Mouse (Mus musculus): ENCODE results near the gene Ppp1r13l. TPM values are rescaled to one million over a fixed set of nuclear protein-coding genes. Genes with fewer than 3 reads are reported as not detected.
A peak's percentile ranks its signal among the peaks of the same experiment; 100 is the strongest.

Gene Ppp1r13l
- total and polyA plus RNA-seq, 2 experiments from 2014 or later, result 1.0 to 1.5 TPM

DNA sequence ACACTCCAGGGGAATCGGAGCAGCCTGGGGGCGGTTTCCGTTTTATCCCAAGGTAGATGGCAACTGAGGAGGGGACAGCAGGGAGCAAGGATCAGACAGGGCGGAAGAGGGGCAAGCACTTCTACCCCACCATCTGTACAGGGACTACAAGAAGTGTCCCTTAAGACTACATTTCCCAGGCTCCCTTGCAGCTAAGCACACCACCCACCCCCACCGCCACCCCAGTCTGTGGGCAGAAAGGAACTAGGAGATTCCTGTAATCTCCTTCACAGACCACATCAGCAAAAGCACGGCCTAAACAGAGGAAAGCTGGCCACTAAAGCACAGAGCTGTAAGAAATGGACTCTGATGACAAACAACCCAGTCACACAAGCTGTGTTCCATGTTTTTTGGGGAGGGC, 66.8 kb downstream of the Ppp1r13l start:
- no peaks in the 10 kb centered on the region for H3K27me3 ChIP-seq (ENCODE audit: insufficient read depth, low read length)
- no peak overlapping the region for H3K9ac ChIP-seq (replicated peaks; ENCODE audit: low read length, poor library complexity, severe bottlenecking)
- DNase-seq (ENCODE audit: low spot score) (no peak), ATAC-seq (ENCODE audit: low FRiP score) (no peak)
- no peak for TF ChIP-seq CTCF (IDR thresholded peaks at IDR 0.05)
- H3K4me2 ChIP-seq (ENCODE audit: low read depth, low read length, poor library complexity, severe bottlenecking), result no peak overlapping the region
- H3K4me3 ChIP-seq (ENCODE audit: low read depth, low read length), result no peak overlapping the region
- 81% methylated on average over 6 of the region's 6 CpGs for WGBS
- H3K27ac ChIP-seq (ENCODE audit: low read depth, low read length), result no peak overlapping the region
- H3K4me1 ChIP-seq (ENCODE audit: insufficient read depth, low read length), result no peaks in the 10 kb centered on the region
- H3K9me3 ChIP-seq (ENCODE audit: low read length), result no peaks in the 10 kb centered on the region
- H3K36me3 ChIP-seq (ENCODE audit: insufficient read depth, low read length), result peaks cover 57% of the 10 kb centered on the region

DNA sequence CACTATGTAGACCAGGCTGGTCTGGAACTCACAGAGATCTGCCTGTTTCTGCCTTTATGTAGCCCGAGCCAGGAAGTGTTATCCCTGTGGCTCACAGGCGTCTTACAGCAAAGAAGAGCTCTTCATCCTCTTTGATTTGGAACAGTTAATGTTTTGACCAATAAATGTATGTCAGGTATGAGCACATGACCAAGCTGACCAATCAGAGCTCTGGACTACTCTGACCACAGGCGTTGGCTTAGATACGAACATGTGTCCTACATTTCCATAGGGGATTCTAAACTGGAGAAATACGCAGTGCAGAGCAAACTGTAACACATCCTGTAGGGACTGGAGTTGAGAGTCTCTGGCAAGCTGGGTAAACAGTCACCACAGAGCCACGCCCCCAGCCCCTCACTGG, 67.3 kb downstream of the Ppp1r13l start:
- Histone ChIP-seq H3K27ac (ENCODE audit: low read depth, low read length) (no peak overlapping the region), H3K27me3 (ENCODE audit: insufficient read depth, low read length) (no peaks in the 10 kb centered on the region), H3K9me3 (ENCODE audit: low read length) (no peaks in the 10 kb centered on the region), H3K4me1 (ENCODE audit: insufficient read depth, low read length) (no peaks in the 10 kb centered on the region), H3K9ac (replicated peaks; ENCODE audit: low read length, poor library complexity, severe bottlenecking) (no peak overlapping the region), H3K36me3 (ENCODE audit: insufficient read depth, low read length) (peaks cover 62% of the 10 kb centered on the region), H3K4me3 (ENCODE audit: low read depth, low read length) (no peak overlapping the region), H3K4me2 (ENCODE audit: low read depth, low read length, poor library complexity, severe bottlenecking) (no peak overlapping the region)
- 81% methylated on average over 6 of the region's 6 CpGs for WGBS
- ATAC-seq (ENCODE audit: low FRiP score) (0 out of 2 replicates have a peak, but pooled peaks have one; percentile 31), DNase-seq (ENCODE audit: low spot score) (peak; percentile 38)
- no peak for TF ChIP-seq CTCF (IDR thresholded peaks at IDR 0.05)

MicroRNA genes within 50 kb of the gene (microRNA counts, 519-probe panel; counts per million panel counts)
- 528 counts per million, percentile 58 among the panel's probes with 10 or more counts for microRNA mmu-miR-343

Small RNAs within 50 kb of the gene (microRNA-seq; reads per million reads assigned to microRNA genes)
- not detected for gene Mir343 (ENCODE audit: borderline number of aligned reads)

Other genes with a start within 250 kb of the Ppp1r13l start
- gene Gm4969, start 241.4 kb upstream of the Ppp1r13l start, total RNA-seq (2014; rRNA removed), result 9.4 and 9.6 TPM in 2 replicates
- gene Gm4969, start 241.4 kb upstream of the Ppp1r13l start, polyA plus RNA-seq (2015; fragmentation: Nextera tagmentation; extraction: Ambion mirVana), result 12.7 and 12.9 TPM in 2 replicates
- gene Fbxo46, start 239.9 kb upstream of the Ppp1r13l start, total RNA-seq (2014; rRNA removed), result 19.8 and 20.6 TPM in 2 replicates
- 9.9 and 11.6 TPM in 2 replicates for gene Fbxo46, start 239.9 kb upstream of the Ppp1r13l start, polyA plus RNA-seq (2015; fragmentation: Nextera tagmentation; extraction: Ambion mirVana)
- gene Qpctl, start 210.5 kb upstream of the Ppp1r13l start, total RNA-seq (2014; rRNA removed), result 17.3 and 17.8 TPM in 2 replicates
- 30.2 and 32.5 TPM in 2 replicates for gene Qpctl, start 210.5 kb upstream of the Ppp1r13l start, polyA plus RNA-seq (2015; fragmentation: Nextera tagmentation; extraction: Ambion mirVana)
- 31.4 and 36.7 TPM in 2 replicates for gene Snrpd2, start 210.0 kb upstream of the Ppp1r13l start, total RNA-seq (2014; rRNA removed)
- gene Snrpd2, start 210.0 kb upstream of the Ppp1r13l start, polyA plus RNA-seq (2015; fragmentation: Nextera tagmentation; extraction: Ambion mirVana), result 115 and 116 TPM in 2 replicates
- gene Gipr, start 193.6 kb upstream of the Ppp1r13l start, total RNA-seq (2014; rRNA removed), result 2.3 and 7.4 TPM in 2 replicates
- 1.7 and 2.3 TPM in 2 replicates for gene Gipr, start 193.6 kb upstream of the Ppp1r13l start, polyA plus RNA-seq (2015; fragmentation: Nextera tagmentation; extraction: Ambion mirVana)
- gene Eml2, start 183.3 kb upstream of the Ppp1r13l start, total RNA-seq (2014; rRNA removed), result 83.7 and 89.0 TPM in 2 replicates
- 13.1 and 13.4 TPM in 2 replicates for gene Eml2, start 183.3 kb upstream of the Ppp1r13l start, polyA plus RNA-seq (2015; fragmentation: Nextera tagmentation; extraction: Ambion mirVana)
- 3.1 and 4.7 TPM in 2 replicates for gene Gpr4, start 147.2 kb upstream of the Ppp1r13l start, total RNA-seq (2014; rRNA removed)
- gene Gpr4, start 147.2 kb upstream of the Ppp1r13l start, polyA plus RNA-seq (2015; fragmentation: Nextera tagmentation; extraction: Ambion mirVana), result 6.1 and 6.2 TPM in 2 replicates
- 34.8 and 40.1 TPM in 2 replicates for gene Opa3, start 131.4 kb upstream of the Ppp1r13l start, total RNA-seq (2014; rRNA removed)
- 33.4 and 33.9 TPM in 2 replicates for gene Opa3, start 131.4 kb upstream of the Ppp1r13l start, polyA plus RNA-seq (2015; fragmentation: Nextera tagmentation; extraction: Ambion mirVana)
- gene Vasp, start 87.9 kb upstream of the Ppp1r13l start, total RNA-seq (2014; rRNA removed), result 50.9 and 56.9 TPM in 2 replicates
- gene Vasp, start 87.9 kb upstream of the Ppp1r13l start, polyA plus RNA-seq (2015; fragmentation: Nextera tagmentation; extraction: Ambion mirVana), result 31.4 and 32.3 TPM in 2 replicates
- gene Ppm1n, start 79.7 kb upstream of the Ppp1r13l start, total RNA-seq (2014; rRNA removed), result 1.8 and 2.2 TPM in 2 replicates
- 1.2 and 1.4 TPM in 2 replicates for gene Ppm1n, start 79.7 kb upstream of the Ppp1r13l start, polyA plus RNA-seq (2015; fragmentation: Nextera tagmentation; extraction: Ambion mirVana)
- 160 and 172 TPM in 2 replicates for gene Rtn2, start 77.1 kb upstream of the Ppp1r13l start, total RNA-seq (2014; rRNA removed)
- 104 and 107 TPM in 2 replicates for gene Rtn2, start 77.1 kb upstream of the Ppp1r13l start, polyA plus RNA-seq (2015; fragmentation: Nextera tagmentation; extraction: Ambion mirVana)
- 0.38 and 0.66 TPM in 2 replicates for gene Fosb, start 49.7 kb upstream of the Ppp1r13l start, total RNA-seq (2014; rRNA removed)
- gene Fosb, start 49.7 kb upstream of the Ppp1r13l start, polyA plus RNA-seq (2015; fragmentation: Nextera tagmentation; extraction: Ambion mirVana), result 0.10 and 0.11 TPM in 2 replicates
- 50.3 and 71.4 TPM in 2 replicates for gene Ercc1, start 15.0 kb upstream of the Ppp1r13l start, total RNA-seq (2014; rRNA removed)
- 67.7 and 71.0 TPM in 2 replicates for gene Ercc1, start 15.0 kb upstream of the Ppp1r13l start, polyA plus RNA-seq (2015; fragmentation: Nextera tagmentation; extraction: Ambion mirVana)
- gene Cd3eap, start 266 bp upstream of the Ppp1r13l start, total RNA-seq (2014; rRNA removed), result 8.7 and 14.0 TPM in 2 replicates
- 21.5 and 21.6 TPM in 2 replicates for gene Cd3eap, start 266 bp upstream of the Ppp1r13l start, polyA plus RNA-seq (2015; fragmentation: Nextera tagmentation; extraction: Ambion mirVana)
- gene Ercc2, start 22.3 kb downstream of the Ppp1r13l start, total RNA-seq (2014; rRNA removed), result 63.0 and 68.3 TPM in 2 replicates
- 22.9 and 26.6 TPM in 2 replicates for gene Ercc2, start 22.3 kb downstream of the Ppp1r13l start, polyA plus RNA-seq (2015; fragmentation: Nextera tagmentation; extraction: Ambion mirVana)
- gene Klc3, start 44.4 kb downstream of the Ppp1r13l start, total RNA-seq (2014; rRNA removed), result 1.2 and 1.9 TPM in 2 replicates
- gene Klc3, start 44.4 kb downstream of the Ppp1r13l start, polyA plus RNA-seq (2015; fragmentation: Nextera tagmentation; extraction: Ambion mirVana), result 1.2 and 1.4 TPM in 2 replicates
- 0.38 and 8.2 TPM in 2 replicates for gene Ckm, start 45.0 kb downstream of the Ppp1r13l start, total RNA-seq (2014; rRNA removed)
- gene Ckm, start 45.0 kb downstream of the Ppp1r13l start, polyA plus RNA-seq (2015; fragmentation: Nextera tagmentation; extraction: Ambion mirVana), result 0.21 and 0.25 TPM in 2 replicates
- 58.1 and 68.9 TPM in 2 replicates for gene Mark4, start 99.1 kb downstream of the Ppp1r13l start, total RNA-seq (2014; rRNA removed)
- 16.2 and 17.0 TPM in 2 replicates for gene Mark4, start 99.1 kb downstream of the Ppp1r13l start, polyA plus RNA-seq (2015; fragmentation: Nextera tagmentation; extraction: Ambion mirVana)
- gene Exoc3l2, start 103.6 kb downstream of the Ppp1r13l start, total RNA-seq (2014; rRNA removed), result 0.28 and 0.49 TPM in 2 replicates
- gene Exoc3l2, start 103.6 kb downstream of the Ppp1r13l start, polyA plus RNA-seq (2015; fragmentation: Nextera tagmentation; extraction: Ambion mirVana), result 1.5 and 1.6 TPM in 2 replicates
- gene Bloc1s3, start 148.6 kb downstream of the Ppp1r13l start, total RNA-seq (2014; rRNA removed), result 17.8 and 21.4 TPM in 2 replicates
- gene Bloc1s3, start 148.6 kb downstream of the Ppp1r13l start, polyA plus RNA-seq (2015; fragmentation: Nextera tagmentation; extraction: Ambion mirVana), result 3.9 and 4.2 TPM in 2 replicates
- 14.9 and 23.9 TPM in 2 replicates for gene Trappc6a, start 148.6 kb downstream of the Ppp1r13l start, total RNA-seq (2014; rRNA removed)
- gene Trappc6a, start 148.6 kb downstream of the Ppp1r13l start, polyA plus RNA-seq (2015; fragmentation: Nextera tagmentation; extraction: Ambion mirVana), result 32.2 and 32.6 TPM in 2 replicates
- 2.3 TPM in 2 replicates for gene Nkpd1, start 158.1 kb downstream of the Ppp1r13l start, total RNA-seq (2014; rRNA removed)
- gene Nkpd1, start 158.1 kb downstream of the Ppp1r13l start, polyA plus RNA-seq (2015; fragmentation: Nextera tagmentation; extraction: Ambion mirVana), result 1.6 and 1.8 TPM in 2 replicates
- 114 and 127 TPM in 2 replicates for gene Ppp1r37, start 203.3 kb downstream of the Ppp1r13l start, total RNA-seq (2014; rRNA removed)
- 27.8 and 28.1 TPM in 2 replicates for gene Ppp1r37, start 203.3 kb downstream of the Ppp1r13l start, polyA plus RNA-seq (2015; fragmentation: Nextera tagmentation; extraction: Ambion mirVana)
- 0.33 and 1.2 TPM in 2 replicates for gene Zfp296, start 217.5 kb downstream of the Ppp1r13l start, total RNA-seq (2014; rRNA removed)
- 0.11 TPM in 1 of 2 replicates, not detected in the other for gene Zfp296, start 217.5 kb downstream of the Ppp1r13l start, polyA plus RNA-seq (2015; fragmentation: Nextera tagmentation; extraction: Ambion mirVana)
- 58.1 and 70.9 TPM in 2 replicates for gene Gemin7, start 217.8 kb downstream of the Ppp1r13l start, total RNA-seq (2014; rRNA removed)
- gene Gemin7, start 217.8 kb downstream of the Ppp1r13l start, polyA plus RNA-seq (2015; fragmentation: Nextera tagmentation; extraction: Ambion mirVana), result 158 and 181 TPM in 2 replicates
- gene Clasrp, start 244.7 kb downstream of the Ppp1r13l start, total RNA-seq (2014; rRNA removed), result 74.4 and 97.4 TPM in 2 replicates
- 70.3 and 74.7 TPM in 2 replicates for gene Clasrp, start 244.7 kb downstream of the Ppp1r13l start, polyA plus RNA-seq (2015; fragmentation: Nextera tagmentation; extraction: Ambion mirVana)